ENCODE assay signal across 10 mouse cellular contexts in the genomic region with DNA sequence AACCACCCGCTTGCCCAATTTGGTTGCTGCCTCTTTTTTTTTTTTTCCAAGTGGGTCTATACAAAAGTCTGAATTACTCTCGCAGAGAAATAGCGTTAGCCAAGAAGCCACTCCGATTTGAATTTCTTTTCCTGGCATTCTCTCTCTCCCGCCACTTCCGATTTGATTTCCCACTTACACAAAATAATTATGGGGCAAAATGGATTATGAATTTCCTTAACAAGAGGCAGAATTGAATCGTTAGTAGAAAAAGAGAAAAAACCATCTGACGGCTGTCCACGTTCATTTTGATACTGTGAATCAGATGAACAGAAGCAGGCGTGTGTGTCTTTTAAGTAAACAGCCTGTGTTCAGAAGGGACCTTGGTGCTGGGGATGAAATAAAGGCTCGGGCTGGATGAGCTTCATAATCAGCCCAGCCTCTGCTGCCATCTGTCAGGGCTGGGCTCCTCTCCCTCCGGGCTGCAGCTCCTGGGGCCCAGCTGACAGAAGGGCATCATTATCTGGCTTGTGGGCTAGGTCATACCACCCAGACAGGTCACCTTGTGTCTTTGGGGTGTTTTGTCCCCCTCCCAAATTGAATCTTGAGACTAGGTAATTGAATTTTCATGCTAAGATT.
DNase-seq lines count a peak whose midpoint lies in the region; ATAC-seq and TF ChIP-seq lines count a peak whose summit lies in the region.
"Had no signal": no experiment of that assay in that cellular context is flagged by ENCODE, and none has a peak within 500 bp of the region (broad histone marks: within the 10 kb centered on the region; RNA-seq: fewer than 3 reads in every experiment).

No protein-coding gene starts in this region.

- no peak overlapping the region for H3K4me2 ChIP-seq in neural tube, embryonic 14.5 days (ENCODE audit: low read depth, low read length)
- H3K4me2 ChIP-seq: heart, embryonic 15.5 days; limb, embryonic 12.5 days had no signal

- H3K27me3 ChIP-seq in neural tube, embryonic 14.5 days (ENCODE audit: control insufficient read depth, insufficient read depth, low read length): no peaks in the 10 kb centered on the region
- H3K27me3 ChIP-seq: heart, embryonic 15.5 days; limb, embryonic 12.5 days had no signal

- no peaks in the 10 kb centered on the region for H3K9me3 ChIP-seq in neural tube, embryonic 14.5 days (ENCODE audit: control insufficient read depth, low read length)
- H3K9me3 ChIP-seq: heart, embryonic 15.5 days; limb, embryonic 12.5 days had no signal

- no peaks in the 10 kb centered on the region for H3K36me3 ChIP-seq in neural tube, embryonic 14.5 days (ENCODE audit: control insufficient read depth, insufficient read depth, low read length)
- H3K36me3 ChIP-seq: heart, embryonic 15.5 days; limb, embryonic 12.5 days had no signal

- DNase-seq in left cerebral cortex, adult 2 months (ENCODE audit: extremely low spot score in 1 of 2, low spot score in 2 of 2): no peak
- no peak for DNase-seq in left cerebral cortex, adult 18-20 months (ENCODE audit: low spot score in 2 of 2)
- DNase-seq in embryo, embryonic 11 days: peak; percentile 28
- peak; percentile 33 to 40 for DNase-seq in layer of hippocampus, postnatal 10 days (ENCODE audit: low spot score in 2 of 2)
- no peak for DNase-seq in adipocyte (ENCODE audit: low spot score)
- DNase-seq in heart, postnatal 36 days: no peak
- DNase-seq in heart, postnatal 25 days (ENCODE audit: low spot score): no peak

- H3K9ac ChIP-seq in neural tube, embryonic 14.5 days (replicated peaks; ENCODE audit: low read depth, low read length): no peak overlapping the region
- H3K9ac ChIP-seq: heart, embryonic 15.5 days; limb, embryonic 12.5 days had no signal

- ATAC-seq in neural tube, embryonic 14.5 days (ENCODE audit: low read depth): peak; percentile 63; the same call in 1 of the 2 replicates

- intact Hi-C loops in left cerebral cortex, adult 2 months (cut with DNase I): loop anchor here (5.0 kb wide), 1 partner anchor 71 kb away; no protein-coding TSS in a partner anchor
- intact Hi-C loops in heart, postnatal 36 days (cut with DNase I): no loop called here
- intact Hi-C loops in heart, postnatal 25 days (cut with DNase I): no loop called here

- H3K4me1 ChIP-seq in neural tube, embryonic 14.5 days (ENCODE audit: control insufficient read depth, insufficient read depth, low read length): peaks cover 7% of the 10 kb centered on the region; the same call in 1 of the 2 replicates
- H3K4me1 ChIP-seq: heart, embryonic 15.5 days; limb, embryonic 12.5 days had no signal

- peak overlapping the region; percentile 26 for H3K27ac ChIP-seq in left cerebral cortex, adult 2 months
- peak overlapping the region; percentile 62 for H3K27ac ChIP-seq in neural tube, embryonic 14.5 days (ENCODE audit: low read depth, low read length)
- H3K27ac ChIP-seq: heart, embryonic 15.5 days; limb, embryonic 12.5 days had no signal

- 39% methylated on average over 12 of the region's 12 CpGs for WGBS in neural tube, embryonic 14.5 days

- no peak for TF ChIP-seq CTCF in left cerebral cortex, adult 2 months (IDR thresholded peaks at IDR 0.05)

- peak overlapping the region; percentile 15; the same call in 1 of the 2 replicates for H3K4me3 ChIP-seq in left cerebral cortex, adult 2 months
- no peak overlapping the region for H3K4me3 ChIP-seq in neural tube, embryonic 14.5 days (ENCODE audit: low read depth, low read length)
- H3K4me3 ChIP-seq: heart, embryonic 15.5 days; limb, embryonic 12.5 days had no signal

Comparison
In these comparisons a context has a peak if more than half of its experiments do, and no peak if none do; other contexts are left out.
1. DNase-seq: peak in embryo, embryonic 11 days (single experiment) and layer of hippocampus, postnatal 10 days (2 of 2); none in left cerebral cortex, adult 2 months (0 of 2), left cerebral cortex, adult 18-20 months (0 of 2), adipocyte (single experiment), heart, postnatal 36 days (0 of 2) and heart, postnatal 25 days (single experiment).